In the genomic region with DNA sequence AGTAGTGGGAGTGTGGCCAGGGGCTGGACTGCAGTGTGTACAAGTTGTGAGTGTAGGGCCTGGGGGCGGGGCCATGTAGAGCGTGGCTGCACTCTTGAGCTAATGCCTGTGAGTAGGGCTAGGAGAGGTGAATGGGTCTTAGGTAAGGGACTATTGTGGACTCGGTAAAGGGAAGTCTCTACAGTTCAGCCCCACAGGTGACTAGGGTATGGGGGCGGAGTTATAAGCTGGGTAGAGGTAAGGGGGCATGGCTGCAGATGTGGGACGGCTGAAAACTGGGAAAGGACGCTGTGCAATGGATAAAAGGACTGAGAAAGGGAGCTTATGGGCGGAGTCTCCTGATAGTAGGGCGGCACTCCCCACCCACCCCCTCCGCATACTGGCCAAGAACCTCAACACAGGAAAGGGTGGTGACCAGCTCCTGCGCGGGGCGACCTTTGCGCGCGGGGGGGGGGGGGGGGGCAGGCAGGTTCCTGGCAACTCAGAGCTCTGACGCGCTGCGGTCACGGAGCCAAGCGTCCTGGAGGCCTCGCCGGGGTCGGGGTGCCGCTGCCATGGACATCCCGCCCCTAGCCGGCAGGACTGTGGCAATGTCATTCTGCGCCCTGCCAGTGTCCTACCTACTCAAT, we compare ENCODE assay signal across 9 mouse cellular contexts. TPM values are rescaled to one million over a fixed set of nuclear protein-coding genes. Genes with fewer than 3 reads are reported as not detected.
A peak's percentile ranks its signal among the peaks of the same experiment; 100 is the strongest.
DNase-seq lines count a peak whose midpoint lies in the region; ATAC-seq and TF ChIP-seq lines count a peak whose summit lies in the region.
"Had no signal": no experiment of that assay in that cellular context is flagged by ENCODE, and none has a peak within 500 bp of the region (broad histone marks: within the 10 kb centered on the region; RNA-seq: fewer than 3 reads in every experiment).

A gene (plus strand): TSS at position 484 of the 629 bp plus-strand sequence.

- 0 out of 2 replicates have a peak, but pooled peaks cover 4% of the 10 kb centered on the region for H3K4me1 ChIP-seq in hindbrain, embryonic 15.5 days (replicated peaks)
- no peaks in the 10 kb centered on the region for H3K4me1 ChIP-seq in midbrain, postnatal 0 days (ENCODE audit: insufficient read depth, low read length)

- no peak within 1 kb of the TSS for H3K27ac ChIP-seq in hindbrain, embryonic 15.5 days (replicated peaks)
- H3K27ac ChIP-seq in midbrain, postnatal 0 days (ENCODE audit: low read depth, low read length) = no peak within 1 kb of the TSS
- H3K27ac ChIP-seq: macrophage had no signal

- TF ChIP-seq CTCF in midbrain, postnatal 0 days (IDR thresholded peaks at IDR 0.05) = no peak

- peak; percentile 42 for DNase-seq in right cerebral cortex, postnatal 4 days
- DNase-seq in right cerebral cortex, adult 18-20 months = no peak
- DNase-seq in gastrocnemius, adult 8-10 months (ENCODE audit: low spot score in 2 of 2) = peak; percentile 9 to 10
- peak; percentile 61 for DNase-seq in liver
- peak; percentile 40 for DNase-seq in midbrain, postnatal 0 days (ENCODE audit: low spot score)
- no peak for DNase-seq in frontal cortex, postnatal 25 days (ENCODE audit: low spot score in 2 of 2)
- DNase-seq in layer of hippocampus, adult 9-11 months = no peak

- H3K9me3 ChIP-seq in hindbrain, embryonic 15.5 days = no peaks in the 10 kb centered on the region
- H3K9me3 ChIP-seq in midbrain, postnatal 0 days (ENCODE audit: low read length) = no peaks in the 10 kb centered on the region

- H3K36me3 ChIP-seq in hindbrain, embryonic 15.5 days = peaks cover 35% of the 10 kb centered on the region
- peaks cover 44% of the 10 kb centered on the region for H3K36me3 ChIP-seq in midbrain, postnatal 0 days (ENCODE audit: insufficient read depth, low read length)

- H3K27me3 ChIP-seq in hindbrain, embryonic 15.5 days = no peaks in the 10 kb centered on the region
- H3K27me3 ChIP-seq in midbrain, postnatal 0 days (ENCODE audit: insufficient read depth, low read length) = no peaks in the 10 kb centered on the region

- WGBS in hindbrain, embryonic 15.5 days = 15% methylated on average over 18 of the region's 27 CpGs
- WGBS in midbrain, postnatal 0 days = 15% methylated on average over 21 of the region's 27 CpGs

- no peak within 1 kb of the TSS for H3K9ac ChIP-seq in hindbrain, embryonic 15.5 days
- no peak within 1 kb of the TSS for H3K9ac ChIP-seq in midbrain, postnatal 0 days (replicated peaks; ENCODE audit: low read length, poor library complexity, severe bottlenecking)

- H3K4me2 ChIP-seq in hindbrain, embryonic 15.5 days = 0 out of 2 replicates have a peak within 1 kb of the TSS, but pooled peaks have one; percentile 15
- H3K4me2 ChIP-seq in midbrain, postnatal 0 days (ENCODE audit: low read depth, low read length, poor library complexity, severe bottlenecking) = peak within 1 kb of the TSS; percentile 20; the same call in 1 of the 2 replicates

- ATAC-seq in hindbrain, embryonic 15.5 days (ENCODE audit: low FRiP score, low read depth) = peak; percentile 35; the same call in 1 of the 2 replicates
- peak; percentile 55 for ATAC-seq in midbrain, postnatal 0 days (ENCODE audit: low FRiP score)

- no peak within 1 kb of the TSS for H3K4me3 ChIP-seq in hindbrain, embryonic 15.5 days
- no peak within 1 kb of the TSS for H3K4me3 ChIP-seq in midbrain, postnatal 0 days (ENCODE audit: low read depth, low read length)

RNA-seq across cellular contexts. Expression of the gene that starts here (rescaled TPM):
- total RNA-seq in gastrocnemius, adult 8-10 months (2022) = under 1 TPM; 0.17 to 0.48 (median 0.35) TPM
- polyA plus RNA-seq in hindbrain, embryonic 15.5 days (2015; fragmentation: Nextera tagmentation; extraction: Ambion mirVana) = 0.97 and 2.8 TPM in 2 replicates
- total RNA-seq in midbrain, postnatal 0 days (2014; rRNA removed) = 1.6 TPM in 1 of 2 replicates, not detected in the other
- polyA plus RNA-seq in midbrain, postnatal 0 days (2015; fragmentation: Nextera tagmentation; extraction: Ambion mirVana) = 0.22 and 0.35 TPM in 2 replicates

Comparison
In these comparisons a context has a peak if more than half of its experiments do, and no peak if none do; other contexts are left out.
1. DNase-seq: peak in right cerebral cortex, postnatal 4 days (single experiment), liver (single experiment) and midbrain, postnatal 0 days (single experiment); none in right cerebral cortex, adult 18-20 months (single experiment), frontal cortex, postnatal 25 days (0 of 2) and layer of hippocampus, adult 9-11 months (single experiment).
2. Peak in DNase-seq in gastrocnemius, adult 8-10 months; RNA of the gene not detected or under 1 TPM.